Mouse (Mus musculus): ENCODE results near the gene Vti1a.

The Vti1a gene

DNA sequence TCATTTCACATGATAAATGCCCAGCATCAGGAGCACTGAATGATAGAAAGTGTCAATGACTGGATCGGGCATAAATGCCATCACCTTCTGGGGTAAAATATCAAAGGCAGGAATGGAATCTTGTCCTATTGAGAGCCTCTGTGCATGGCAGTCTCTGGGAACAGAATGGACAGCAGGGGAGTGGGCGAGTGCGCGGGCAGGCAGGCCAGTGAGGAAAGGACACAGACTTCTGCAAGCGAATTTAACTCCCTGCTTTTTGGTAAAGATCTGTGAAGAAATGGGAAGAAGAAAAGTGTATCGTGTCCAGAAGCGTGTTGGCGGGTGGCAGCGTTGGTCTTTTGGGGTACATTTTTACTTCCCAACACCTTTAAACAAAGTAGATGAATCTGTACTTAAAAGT, 207.2 kb downstream of the Vti1a start:
- DNase-seq (ENCODE audit: low read depth, low spot score): no peak

DNA sequence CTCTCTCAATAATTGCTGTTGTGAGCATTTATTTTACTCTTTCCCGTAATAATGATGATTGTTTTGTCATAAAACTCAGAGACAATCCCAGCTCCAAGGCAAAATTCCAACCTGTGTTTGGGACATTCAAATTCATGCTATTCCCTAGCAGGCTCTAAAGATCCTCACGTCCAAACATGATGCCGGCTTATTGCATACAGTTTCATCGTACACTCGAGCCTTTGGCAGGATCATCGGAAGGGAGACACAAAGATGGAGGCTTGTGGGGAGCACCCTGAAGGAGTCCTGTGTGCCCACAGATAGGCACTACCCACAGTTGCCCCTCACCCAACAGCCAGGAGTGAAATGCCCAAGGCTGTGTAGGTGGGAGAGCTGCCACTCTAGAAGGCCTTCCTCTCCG, 208.3 kb downstream of the Vti1a start:
- no peak for DNase-seq (ENCODE audit: low read depth, low spot score)

DNA sequence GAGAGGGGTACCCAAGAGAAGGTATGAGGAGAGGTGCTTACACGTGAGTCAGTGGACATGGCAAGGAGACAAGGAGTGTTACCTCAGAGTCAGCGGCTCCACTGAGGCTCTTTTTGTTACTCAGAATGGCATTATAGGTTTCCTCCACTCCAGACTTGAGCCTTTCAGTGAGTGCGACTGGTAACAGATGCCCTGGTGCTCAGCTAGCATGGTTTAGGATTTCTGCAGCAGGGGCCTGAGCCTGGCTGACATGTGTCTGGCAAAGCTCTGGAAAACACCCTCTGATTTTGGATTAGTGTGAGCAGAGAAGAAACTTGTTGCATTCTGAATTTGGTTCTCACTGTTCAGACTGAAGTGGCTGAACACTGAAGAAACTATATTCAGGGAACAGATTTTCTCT, 209.0 kb downstream of the Vti1a start:
- no peak for DNase-seq (ENCODE audit: low read depth, low spot score)

DNA sequence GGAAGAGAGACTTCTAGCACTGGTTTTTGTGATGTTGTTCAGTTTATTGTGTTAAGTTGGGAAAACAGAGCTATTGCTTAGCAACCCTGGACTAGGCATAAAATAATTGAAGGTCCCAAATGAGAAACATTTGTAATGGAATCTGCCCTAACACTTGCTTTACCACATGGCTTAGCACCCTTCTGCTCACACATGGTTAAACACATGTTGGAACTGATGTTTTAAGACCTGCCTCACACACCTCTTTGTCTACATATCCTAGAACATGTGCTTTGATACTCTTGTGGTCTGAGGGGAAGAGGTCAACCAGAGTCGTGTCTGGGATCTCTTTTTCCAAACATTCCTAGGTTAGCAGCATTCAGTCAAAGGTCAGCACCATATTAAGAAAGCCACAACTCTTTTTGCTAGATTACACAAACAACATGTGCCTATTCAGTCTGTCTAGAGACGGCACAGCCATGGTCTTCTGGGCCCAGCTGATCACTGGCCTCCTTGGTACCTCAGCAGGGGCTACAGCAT, 210.7 kb downstream of the Vti1a start:
- no peak for DNase-seq (ENCODE audit: low read depth, low spot score)

DNA sequence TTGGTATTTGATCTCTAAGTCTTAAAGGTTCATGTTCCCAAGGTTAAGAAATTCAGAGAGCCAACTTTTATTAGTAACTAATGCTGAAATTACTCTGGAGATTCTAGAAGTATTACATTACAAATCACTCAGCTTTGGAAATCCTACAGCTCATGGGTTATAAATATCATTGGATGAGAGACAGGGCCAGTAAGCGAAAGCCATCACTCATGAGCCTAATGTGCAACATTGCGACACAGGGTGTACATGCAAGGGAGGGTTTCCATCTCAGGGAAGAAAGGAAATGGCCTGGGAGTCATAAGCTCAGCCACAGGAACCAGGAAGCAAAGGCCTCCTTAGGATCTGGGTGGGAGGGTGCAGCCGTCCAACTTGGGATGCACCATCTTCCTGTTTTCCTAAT, 213.9 kb downstream of the Vti1a start:
- no peak for DNase-seq (ENCODE audit: low read depth, low spot score)

DNA sequence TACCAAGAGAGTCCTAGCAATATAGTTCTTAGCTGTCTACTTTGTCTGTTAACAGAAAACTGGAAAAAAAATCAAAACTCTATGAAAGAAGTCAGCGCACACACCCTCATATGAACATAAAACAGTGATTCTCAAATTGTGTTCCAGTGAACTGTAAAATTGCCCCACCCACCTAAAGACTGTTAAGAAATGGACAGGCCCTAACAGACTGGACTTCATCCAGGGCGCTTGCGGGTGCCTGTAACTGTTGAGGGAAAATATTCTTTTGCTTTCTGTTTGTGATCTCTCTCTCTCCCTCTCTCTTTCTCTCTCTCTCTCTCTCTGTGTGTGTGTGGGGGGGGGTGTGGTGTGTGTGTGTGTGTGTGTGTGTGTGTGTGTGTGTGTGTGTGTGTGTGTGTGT, 216.6 kb downstream of the Vti1a start:
- DNase-seq (ENCODE audit: low read depth, low spot score): no peak

DNA sequence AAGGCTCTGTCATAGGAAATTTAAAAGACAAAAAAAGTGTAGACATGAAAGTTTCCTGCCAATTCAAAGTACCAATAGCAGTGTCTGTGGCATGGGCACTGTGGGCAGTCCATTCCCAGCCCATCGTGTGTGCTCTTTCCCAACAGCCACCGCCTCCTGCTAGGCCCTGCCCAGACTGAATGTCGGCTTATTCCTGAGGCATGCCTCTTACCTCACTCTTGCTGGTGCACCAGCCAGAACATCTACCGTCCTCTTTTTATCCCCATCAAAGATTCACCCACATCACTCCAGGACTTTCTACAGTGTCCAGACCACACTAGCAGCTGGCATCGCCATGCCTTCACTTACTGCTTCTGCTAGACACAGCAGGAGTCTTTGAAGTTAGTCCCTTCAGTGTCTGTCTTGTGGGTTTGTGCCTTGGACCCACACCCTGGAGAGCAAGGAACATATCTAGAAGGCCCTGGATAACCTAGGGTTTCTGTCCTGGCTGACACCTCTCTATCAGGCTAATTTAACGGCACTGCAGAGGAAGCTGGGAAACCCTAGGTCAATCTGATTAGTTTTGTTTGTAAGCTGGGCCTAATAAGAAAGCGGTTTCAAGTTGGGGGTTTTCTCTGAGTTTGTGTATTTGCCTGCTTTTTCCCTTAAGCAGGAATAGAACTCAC, 220.3 kb downstream of the Vti1a start:
- DNase-seq (ENCODE audit: low read depth, low spot score): no peak

DNA sequence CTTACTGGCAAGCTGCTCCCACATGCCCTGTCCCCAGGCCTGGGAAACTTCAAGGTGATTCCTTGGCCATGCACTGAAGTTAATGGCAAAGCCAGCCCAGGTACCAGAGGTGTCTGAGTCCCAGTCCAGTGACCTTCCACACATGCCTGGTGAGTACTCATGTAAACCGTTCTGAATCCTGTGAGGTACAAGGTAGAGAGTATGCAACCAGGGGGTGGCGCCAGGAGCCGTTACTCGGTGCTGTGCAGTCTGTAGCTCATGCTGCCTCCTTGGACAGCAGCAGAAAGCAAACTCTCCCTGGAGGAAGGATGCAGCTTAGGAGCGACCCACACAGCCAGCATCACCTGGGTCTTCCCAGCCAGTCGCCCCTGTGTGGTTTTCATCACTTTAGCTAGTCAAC, 221.6 kb downstream of the Vti1a start:
- peak; percentile 22 for DNase-seq (ENCODE audit: low read depth, low spot score)

DNA sequence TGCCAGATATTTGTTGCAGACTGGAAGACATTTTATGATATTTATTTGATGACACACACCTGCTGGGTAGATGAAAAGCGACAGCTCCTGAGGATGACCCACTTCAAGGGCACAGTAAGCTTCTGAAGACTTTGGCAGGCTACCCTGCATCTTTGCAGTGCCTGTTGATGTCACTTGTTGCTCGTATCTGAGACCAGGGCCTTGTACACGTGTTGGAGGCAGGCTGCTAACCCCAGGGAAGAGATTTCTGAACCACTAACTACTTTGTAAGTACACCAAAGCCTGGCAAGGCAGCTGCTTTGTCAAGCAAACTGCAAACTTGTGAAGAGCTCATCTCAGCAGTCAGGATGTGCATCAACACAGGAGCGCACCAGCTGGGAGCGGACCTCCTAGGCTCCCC, 225.5 kb downstream of the Vti1a start:
- DNase-seq (ENCODE audit: low read depth, low spot score): no peak

DNA sequence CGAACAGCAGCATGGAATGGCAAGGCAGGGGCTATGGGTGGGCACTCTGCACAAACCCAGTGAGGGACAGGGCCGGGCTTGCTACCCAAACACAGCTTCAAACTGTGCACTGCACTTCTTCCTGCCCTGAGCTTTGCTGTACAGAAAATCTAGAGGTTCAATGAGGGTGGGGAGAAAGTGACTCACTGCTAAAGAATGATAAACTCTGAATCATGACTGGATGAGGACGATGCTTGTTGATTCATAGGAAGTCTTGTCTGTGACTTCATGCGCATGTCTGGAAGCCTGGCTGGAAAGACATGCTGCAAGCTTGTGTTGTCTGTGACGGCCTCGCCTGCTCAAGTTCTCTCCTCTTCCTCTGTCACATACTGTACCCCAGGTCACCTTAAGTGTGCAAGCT, 226.4 kb downstream of the Vti1a start:
- no peak for DNase-seq (ENCODE audit: low read depth, low spot score)

DNA sequence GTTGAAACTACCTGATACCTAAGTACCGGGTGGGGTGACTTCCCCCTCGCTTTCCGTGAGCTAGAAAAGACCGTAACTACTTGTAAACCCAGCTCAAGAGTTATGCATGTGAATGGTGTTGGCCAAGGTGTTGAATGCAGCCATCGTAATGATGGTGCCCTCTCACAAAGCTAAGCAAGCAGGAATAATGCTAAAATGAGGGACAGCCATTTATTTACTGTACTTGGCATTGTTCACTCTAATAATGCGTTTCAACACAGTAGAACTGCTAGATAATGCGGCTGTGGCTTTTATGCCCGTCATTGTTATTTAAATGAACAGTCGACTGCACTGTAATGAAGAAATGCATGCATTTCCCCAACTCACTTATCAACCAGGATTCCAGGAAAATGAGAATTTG, 227.1 kb downstream of the Vti1a start:
- no peak for DNase-seq (ENCODE audit: low read depth, low spot score)

DNA sequence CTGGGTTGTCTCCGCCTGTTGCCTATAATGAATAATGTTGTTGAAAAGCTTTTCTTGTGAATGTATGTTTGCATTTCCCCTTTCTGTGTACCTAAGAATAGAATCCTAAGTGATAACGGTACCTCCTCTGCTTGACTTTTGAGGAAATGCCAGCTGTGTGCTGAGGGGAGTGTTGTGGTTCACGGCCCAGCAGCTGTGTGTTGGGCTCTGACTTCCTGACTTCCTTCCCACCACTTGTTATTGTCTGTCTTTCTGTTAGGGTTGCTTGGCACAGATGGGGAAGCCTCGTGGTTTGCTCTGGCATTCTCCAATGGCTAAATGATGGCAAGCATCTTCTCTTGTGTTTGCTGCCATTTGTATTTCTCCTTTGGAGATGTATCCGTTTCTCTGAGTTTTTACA, 228.4 kb downstream of the Vti1a start:
- peak; percentile 16 for DNase-seq (ENCODE audit: low read depth, low spot score)

DNA sequence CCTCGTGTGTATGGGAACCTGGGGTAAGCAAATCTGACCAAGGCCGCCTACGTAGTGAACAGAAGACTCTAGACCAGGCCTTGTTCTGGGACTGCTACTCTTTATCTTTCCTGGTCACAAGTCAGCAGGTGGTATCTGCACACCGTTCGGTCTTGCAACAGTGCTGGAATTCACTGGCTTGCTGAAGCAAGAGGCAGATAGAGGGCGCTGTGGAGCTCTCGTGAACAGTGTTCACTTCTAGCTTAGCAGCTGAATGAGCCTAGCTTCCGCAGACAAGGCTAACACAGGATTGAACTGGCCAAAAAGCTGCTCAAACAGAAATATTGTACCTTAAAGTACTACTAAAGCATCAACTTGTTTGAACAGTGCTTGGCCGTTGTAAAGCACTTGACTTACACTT, 229.4 kb downstream of the Vti1a start:
- DNase-seq (ENCODE audit: low read depth, low spot score): peak; percentile 73

DNA sequence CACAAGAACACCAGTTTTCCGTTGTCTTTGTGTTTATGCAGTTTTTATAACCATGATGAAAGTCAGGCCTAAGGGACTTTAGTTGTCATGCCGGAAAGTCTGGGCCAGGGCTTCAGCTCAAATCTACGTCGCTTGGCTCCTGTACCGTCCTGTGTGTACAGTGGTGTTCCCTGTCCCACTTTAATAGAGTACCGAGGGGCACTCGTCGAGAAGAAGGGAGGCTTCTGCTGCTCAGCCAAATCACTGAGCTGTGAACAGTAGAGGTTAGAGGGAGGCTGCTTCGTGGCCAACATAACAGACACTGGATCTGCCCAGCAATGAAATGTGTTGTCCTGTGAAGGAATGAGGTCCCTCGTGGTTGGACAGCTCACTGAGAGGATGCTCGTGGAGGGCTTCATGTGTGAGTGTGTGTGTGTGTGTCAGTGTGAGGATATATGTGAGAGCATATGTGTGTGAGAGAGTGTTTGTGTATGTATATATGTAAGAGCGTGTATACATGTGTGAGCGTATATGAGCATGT, 230.0 kb downstream of the Vti1a start:
- DNase-seq (ENCODE audit: low read depth, low spot score): no peak

DNA sequence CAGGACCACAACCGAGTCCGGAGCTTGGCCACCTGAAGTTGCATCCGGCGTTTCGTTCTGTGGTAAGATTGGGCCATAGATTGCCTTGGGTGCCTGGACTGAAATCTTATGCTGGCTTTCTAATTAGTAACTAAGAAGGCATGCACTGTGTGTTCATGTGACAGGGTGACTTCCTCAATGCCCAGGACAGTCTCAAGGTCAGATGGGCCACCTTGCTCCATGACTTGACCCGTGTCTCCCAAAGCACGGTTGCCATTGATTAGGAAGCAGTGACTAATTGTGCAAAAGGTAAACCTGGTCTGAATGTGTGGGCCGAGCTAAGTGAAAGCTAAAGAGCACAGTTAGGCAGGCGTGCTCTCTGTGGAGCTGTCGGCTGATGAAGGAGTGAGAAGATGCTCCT, 232.1 kb downstream of the Vti1a start:
- no peak for DNase-seq (ENCODE audit: low read depth, low spot score)

DNA sequence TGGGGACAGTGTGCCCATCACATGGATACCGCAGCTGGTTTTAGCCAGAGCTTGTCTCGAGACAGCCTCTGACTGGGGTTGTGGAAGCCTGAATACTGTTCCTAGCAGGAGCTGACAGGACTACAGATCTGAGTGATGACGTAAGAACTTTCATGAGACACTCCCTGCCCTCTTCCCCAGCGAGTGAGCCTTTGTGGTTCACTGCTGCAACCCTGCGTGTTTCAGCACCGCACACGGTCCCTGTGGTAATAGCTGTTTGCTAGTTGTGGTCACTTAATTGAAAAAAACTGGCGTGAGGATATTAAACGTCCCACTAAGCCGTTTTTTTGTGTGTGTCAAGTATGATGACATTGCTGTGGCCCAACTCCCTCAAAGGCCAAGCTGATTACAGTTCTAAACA, 232.6 kb downstream of the Vti1a start:
- no peak for DNase-seq (ENCODE audit: low read depth, low spot score)

DNA sequence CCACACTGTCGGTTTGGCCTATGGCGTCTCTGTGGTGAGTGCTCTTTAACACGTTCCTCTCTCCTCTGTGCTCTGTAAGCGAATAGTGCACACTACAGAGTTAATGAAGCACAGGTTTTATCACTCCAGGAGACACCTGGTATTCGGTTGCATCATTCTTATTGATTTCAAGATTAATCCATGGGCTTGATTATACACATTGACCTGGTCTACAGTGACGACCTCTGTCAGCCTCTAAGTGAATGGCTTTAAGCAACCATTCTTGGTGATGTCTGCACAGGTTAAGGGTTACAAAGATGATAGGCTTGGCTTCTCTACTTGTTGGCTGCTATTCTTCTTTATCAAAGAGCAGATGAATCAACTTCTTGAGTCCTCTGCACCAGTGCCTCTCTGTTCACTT, 234.1 kb downstream of the Vti1a start:
- DNase-seq (ENCODE audit: low read depth, low spot score): no peak

DNA sequence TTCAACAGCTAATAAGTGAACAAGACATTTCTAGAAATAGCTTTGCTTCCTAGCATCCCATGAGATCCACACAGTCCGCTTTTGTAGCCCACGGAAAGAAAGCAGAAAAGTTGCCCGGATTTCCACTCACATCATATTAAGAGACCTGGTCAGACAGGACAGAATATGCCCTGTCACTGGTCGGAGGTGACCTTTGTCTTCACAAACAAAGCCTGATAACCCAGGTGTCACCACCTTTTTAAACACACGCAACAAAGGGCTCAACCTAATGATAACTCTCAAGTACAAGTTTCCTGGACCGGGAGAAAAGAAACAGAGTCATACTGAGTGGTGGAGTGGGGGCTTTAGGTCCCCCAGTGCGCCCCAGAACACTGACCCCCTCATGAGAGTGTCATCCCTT, 236.2 kb downstream of the Vti1a start:
- DNase-seq (ENCODE audit: low read depth, low spot score): no peak

DNA sequence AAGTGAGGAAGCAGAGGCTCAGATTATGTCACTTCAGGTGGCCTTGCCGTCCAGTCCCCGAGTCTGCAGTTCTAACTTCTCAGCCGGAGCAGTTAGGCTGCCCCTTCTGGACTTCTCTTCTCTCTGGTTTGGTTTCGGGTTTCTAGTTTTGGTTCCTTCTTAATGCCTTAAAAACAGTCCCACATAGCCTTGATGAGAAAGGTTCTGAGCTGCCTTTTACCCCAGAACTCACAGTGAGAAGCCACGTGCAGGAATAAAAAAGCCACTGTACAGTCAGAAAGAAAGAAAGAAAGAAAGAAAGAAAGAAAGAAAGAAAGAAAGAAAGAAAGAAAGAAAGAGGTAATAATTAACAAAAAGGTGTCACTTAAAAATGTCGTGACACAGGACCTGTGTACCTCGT, 236.8 kb downstream of the Vti1a start:
- DNase-seq (ENCODE audit: low read depth, low spot score): no peak

DNA sequence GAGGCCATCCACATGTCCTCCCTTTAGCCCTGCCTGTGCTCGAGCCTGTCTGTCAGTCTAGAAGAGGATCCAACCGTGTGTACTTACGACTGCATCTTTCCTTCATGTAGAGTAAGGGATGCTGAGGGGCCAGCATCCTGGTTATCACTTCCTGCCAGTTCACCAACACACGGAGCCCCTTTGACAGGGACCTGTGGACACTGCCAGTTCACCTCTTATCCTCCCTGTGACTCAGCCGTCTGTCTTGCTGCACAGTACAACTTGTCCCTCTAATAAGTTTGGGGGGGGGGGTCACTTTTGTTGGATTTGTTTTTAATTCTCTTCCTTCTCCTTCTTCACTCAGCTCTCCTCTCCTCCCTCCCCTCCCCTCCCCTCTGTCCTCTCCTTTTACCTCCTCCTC, 238.2 kb downstream of the Vti1a start:
- no peak for DNase-seq (ENCODE audit: low read depth, low spot score)

DNA sequence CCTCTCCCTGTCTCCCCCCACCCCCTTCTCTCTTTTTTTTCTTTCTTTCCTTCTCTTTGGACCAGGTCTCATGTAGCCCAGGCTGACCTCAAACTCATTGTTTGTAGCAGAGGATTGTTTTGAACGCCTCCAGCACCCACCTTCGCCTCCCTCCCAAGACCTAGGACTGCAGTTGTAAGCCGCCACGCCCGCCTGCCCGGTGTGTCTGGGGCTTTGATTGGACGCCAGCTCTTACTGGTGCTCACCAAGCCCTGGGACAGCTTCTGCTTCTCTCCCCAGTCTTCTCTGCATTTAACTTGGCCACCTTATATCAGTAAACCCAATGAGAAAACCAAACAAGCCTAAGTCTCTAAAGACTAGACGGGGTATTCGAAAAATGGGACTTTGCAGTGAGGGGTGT, 238.6 kb downstream of the Vti1a start:
- no peak for DNase-seq (ENCODE audit: low read depth, low spot score)

DNA sequence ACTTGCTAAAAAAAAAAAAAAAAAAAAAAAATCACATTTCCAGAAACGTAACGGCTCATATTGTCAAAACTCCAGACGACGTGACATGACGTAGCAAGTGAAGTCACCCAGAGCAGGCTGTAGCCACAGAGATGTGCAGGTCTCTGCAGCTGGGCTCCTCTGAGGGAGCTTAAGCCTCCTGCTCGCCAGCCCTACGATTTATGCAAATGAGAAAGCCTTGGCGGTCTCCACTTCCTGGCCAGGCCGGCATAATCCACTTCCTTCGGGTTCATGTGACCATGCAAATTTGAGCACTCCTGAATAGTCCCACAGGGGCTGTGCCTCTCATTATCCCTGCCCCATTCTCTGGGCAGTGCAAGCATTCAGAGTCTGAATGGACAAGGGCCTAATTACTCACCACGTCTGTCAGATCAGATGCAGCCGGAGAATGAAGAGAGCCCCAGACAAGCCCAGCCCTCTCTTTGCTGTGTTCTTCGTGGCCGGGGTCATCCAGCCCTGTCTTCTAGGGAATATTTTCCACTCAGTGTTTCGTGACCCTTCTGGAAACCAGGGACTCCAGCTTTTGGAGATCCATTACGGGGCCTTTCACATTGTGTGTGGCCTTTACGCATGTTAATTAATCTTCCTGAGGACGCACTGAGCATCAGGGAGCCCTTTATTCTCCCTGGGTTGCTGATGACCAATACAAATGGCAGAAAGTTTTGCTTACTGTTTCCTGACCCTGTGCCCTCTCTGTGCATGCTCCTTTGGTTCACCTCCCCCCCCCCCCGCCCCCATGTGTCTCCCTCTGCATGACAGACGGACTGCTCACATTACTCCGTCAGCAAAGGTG, 240.3 kb downstream of the Vti1a start:
- DNase-seq (ENCODE audit: low read depth, low spot score): no peak

DNA sequence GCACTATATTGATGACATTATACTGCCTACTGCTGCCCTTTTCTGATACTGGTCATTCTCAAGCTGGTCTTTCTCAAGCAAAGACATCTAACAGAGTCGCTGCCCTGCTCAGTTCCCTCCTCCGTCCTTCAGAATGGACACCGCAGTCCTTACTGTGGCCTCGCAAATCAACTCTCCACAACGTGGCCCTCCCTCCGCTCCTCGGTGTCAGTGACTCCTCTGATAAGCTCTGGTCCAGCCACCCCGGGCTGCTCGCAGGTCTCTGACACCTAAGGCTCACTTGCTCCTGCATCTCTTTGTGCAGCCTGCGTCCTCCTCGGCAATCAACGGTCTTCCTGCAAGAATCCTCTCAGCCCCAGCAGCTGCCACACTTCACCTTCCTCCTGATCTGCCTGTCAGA, 243.2 kb downstream of the Vti1a start:
- no peak for DNase-seq (ENCODE audit: low read depth, low spot score)
